In the genomic region with DNA sequence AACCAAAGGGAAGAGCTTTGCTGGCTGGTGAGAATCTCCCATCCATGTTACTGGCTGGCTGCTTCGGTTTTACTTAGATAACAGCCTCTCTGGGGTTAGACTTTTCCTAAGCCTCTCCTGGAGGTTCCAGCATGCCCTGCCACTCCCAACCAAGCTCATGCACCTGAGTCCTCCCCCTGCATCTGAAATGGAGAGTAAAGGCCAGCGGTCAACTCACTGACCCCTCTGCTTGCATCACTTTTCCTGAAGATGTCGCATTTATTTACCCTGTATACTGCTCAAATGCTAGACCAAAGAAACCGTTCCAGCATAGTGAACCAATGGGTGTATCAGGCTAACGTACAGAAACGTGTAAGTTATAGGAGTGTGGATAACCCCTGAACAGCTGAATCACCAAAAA, we compare ENCODE assay signal across 22 mouse cellular contexts.
"Had no signal": no experiment of that assay in that cellular context is flagged by ENCODE, and none has a peak within 500 bp of the region (broad histone marks: within the 10 kb centered on the region; RNA-seq: fewer than 3 reads in every experiment).

No protein-coding gene starts in this region.

- H3K9me3 ChIP-seq: intestine, embryonic 15.5 days; limb, embryonic 10.5 days; limb, embryonic 13.5 days; liver, embryonic 13.5 days; midbrain, embryonic 10.5 days; midbrain, embryonic 13.5 days; neural tube, embryonic 13.5 days; stomach, embryonic 15.5 days had no signal

- H3K4me2 ChIP-seq: intestine, embryonic 15.5 days; limb, embryonic 13.5 days; liver, embryonic 13.5 days; midbrain, embryonic 13.5 days; neural tube, embryonic 13.5 days; stomach, embryonic 15.5 days had no signal

- H3K9ac ChIP-seq: intestine, embryonic 15.5 days; limb, embryonic 13.5 days; liver, embryonic 13.5 days; midbrain, embryonic 13.5 days; neural tube, embryonic 13.5 days; stomach, embryonic 15.5 days had no signal

- H3K27ac ChIP-seq: intestine, embryonic 15.5 days; layer of hippocampus, adult 2 months; limb, embryonic 13.5 days; liver, embryonic 13.5 days; midbrain, embryonic 10.5 days; midbrain, embryonic 13.5 days; neural tube, embryonic 13.5 days; stomach, embryonic 15.5 days had no signal

- DNase-seq: kidney, adult 11 months; kidney, adult 8-10 months; kidney, postnatal 14 days; layer of hippocampus, adult 9-11 months; liver, embryonic 13.5 days; retina, postnatal 1 day; right cerebral cortex, postnatal 25 days; spleen, adult 18-20 months; thymus, adult 18-20 months; thymus, postnatal 36 days had no signal

- ATAC-seq: hindbrain, embryonic 16.5 days; intestine, embryonic 15.5 days; midbrain, embryonic 13.5 days; midbrain, embryonic 16.5 days had no signal

- H3K36me3 ChIP-seq: intestine, embryonic 15.5 days; limb, embryonic 10.5 days; limb, embryonic 13.5 days; liver, embryonic 13.5 days; midbrain, embryonic 10.5 days; midbrain, embryonic 13.5 days; neural tube, embryonic 13.5 days; stomach, embryonic 15.5 days had no signal

- H3K27me3 ChIP-seq: intestine, embryonic 15.5 days; limb, embryonic 13.5 days; liver, embryonic 13.5 days; midbrain, embryonic 13.5 days; neural tube, embryonic 13.5 days; stomach, embryonic 15.5 days had no signal

- H3K4me3 ChIP-seq: intestine, embryonic 15.5 days; layer of hippocampus, adult 2 months; limb, embryonic 10.5 days; limb, embryonic 13.5 days; liver, embryonic 13.5 days; megakaryocyte, embryonic 14.5 days; midbrain, embryonic 10.5 days; midbrain, embryonic 13.5 days; myocyte; neural tube, embryonic 13.5 days; stomach, embryonic 15.5 days had no signal

- H3K4me1 ChIP-seq: midbrain, embryonic 10.5 days; midbrain, embryonic 13.5 days; neural tube, embryonic 13.5 days had no signal
